Mouse (Mus musculus) embryo, embryonic 9.5 days (tissue): ENCODE data around the gene Golt1b.
A peak's percentile ranks its signal among the peaks of the same experiment; 100 is the strongest.

Experiments
- DNase-seq: peaks from one replicate; pipeline ENCODE4 v3.0.0-alpha.2; 2017; ENCODE audit errors: extremely low spot score

Gene Golt1b

DNA sequence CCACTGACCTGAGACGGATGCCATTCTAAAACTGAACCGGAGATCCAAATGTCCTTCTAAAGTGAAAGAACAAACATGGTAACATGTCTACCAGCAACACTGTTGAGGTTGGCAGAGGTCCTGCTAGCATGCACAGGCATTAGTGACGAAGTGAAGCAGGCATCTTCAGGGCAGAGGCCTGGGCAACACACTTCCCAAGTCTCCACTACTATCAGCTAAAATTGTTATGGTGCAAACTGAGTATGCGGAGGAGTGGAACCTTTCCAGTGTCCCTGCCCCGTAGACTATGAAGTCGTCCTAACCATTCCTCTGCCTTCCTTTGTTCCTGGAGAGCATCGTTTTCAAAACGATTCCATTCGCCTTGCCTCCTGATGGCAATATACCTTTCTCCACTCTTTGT is 2.5 kb upstream of the Golt1b start:
- no peak for DNase-seq

DNA sequence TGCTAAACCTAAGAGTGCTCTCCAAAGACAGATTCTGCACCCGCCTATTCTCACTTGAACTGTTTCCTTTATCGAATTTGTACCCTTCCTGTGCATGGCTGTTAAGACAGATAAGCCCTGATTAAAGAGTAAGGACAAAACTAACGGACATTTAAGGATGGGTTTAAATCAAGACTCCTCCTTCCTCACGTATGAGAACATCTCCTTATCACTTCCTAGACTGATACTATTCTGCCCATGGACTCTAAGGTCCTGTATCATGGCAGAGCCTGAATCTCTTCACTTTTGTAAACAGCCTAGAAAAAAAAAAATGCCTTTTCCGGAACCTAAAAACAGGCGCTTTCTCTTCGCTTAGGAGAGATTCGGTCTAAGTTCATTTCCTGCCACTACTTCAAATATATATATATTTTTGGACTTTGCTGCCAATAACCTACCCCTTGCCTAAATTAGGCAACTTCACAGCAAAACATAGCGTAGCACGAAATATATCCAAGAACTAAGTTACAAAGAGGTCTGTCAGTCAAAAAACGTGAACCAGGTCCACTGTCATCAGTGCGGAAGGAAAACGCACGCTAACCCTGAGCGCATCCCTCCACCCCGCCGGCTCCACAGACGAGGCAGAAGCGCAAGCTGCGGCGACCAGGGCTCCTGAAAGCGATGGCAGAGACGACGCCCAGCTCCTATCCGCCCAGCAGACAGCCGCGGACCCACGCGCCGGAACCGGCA is 573 bp upstream of the Golt1b start:
- DNase-seq = no peak

DNA sequence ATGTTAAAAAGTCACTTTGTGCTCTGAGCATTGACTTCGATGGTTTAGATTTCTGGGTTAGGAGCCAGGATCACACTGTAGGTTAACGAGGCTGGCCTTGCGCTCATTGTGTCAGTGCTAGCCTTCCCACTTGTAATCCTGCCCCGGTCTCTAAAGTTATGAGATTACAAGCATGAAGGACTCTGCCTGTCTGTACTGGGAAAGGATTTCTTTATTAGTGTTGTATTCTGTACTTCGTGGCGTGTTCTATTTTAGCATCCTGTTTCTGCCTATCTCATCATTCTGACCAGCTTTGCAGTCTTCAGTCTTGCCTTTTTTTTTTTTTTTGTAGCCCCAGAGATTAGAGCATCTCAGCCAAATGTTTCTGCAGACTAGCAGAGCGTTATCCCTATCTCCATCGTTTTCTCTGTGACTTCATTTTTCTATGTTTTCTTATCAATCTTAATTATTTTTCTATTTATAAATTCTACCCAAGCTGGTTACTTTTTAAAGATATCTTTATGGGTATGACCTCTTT is 792 bp downstream of the Golt1b start:
- DNase-seq = no peak

DNA sequence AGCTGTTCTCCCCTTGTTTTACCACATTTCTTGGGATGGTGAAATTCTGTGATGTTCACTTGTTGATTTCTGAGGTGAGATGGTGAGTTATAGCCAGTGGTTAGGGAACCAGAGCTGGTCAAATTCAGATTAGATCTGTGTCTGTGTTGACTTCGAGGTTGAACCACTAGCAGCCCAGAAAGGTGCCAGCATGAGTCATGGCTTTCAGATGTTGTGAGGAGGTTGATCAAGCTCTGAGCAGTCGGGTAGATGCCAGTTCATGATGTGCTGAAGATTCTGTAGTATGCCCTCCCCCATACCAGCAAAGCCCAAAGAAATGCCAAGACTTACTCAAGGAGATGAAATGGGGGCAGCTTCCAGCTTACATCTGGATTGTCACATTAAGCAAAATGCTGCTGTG is 2.1 kb downstream of the Golt1b start:
- DNase-seq = no peak

DNA sequence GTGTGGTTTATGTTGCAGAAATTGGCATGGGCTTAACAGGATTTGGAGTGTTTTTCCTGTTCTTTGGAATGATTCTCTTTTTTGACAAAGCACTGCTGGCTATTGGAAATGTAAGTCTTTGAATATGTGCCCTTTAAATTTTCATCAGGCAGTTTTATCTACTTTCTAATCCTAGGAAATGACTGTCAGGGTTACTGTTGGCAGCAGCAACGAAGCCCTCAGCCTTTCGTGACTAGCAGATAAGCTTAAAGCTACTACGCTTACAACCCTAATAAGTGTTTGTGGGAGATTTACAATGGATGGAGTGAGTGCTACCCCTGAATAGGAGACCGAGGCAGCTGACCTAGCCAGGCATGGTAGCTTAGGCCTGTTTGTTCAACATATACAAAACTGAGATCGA is 5.3 kb downstream of the Golt1b start:
- no peak for DNase-seq

DNA sequence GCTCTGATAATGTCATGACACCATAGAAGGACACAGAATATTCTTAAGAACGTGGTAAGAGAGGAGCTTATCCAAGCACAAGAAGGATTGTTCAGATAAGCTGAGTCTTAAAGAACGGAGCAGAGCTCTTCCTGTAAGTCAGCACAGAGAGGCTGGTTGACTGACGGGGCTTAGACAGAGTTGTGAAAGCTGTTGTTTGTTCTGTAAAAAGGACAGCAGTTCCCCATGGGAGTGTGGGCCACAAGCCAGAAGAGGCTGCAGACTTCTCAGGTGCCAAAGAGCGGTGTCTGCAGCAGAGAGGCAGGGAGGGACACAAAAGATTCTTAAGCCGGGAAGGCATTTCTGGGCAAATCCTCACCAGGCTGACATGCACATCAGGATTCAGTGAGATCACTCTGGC is 7.6 kb downstream of the Golt1b start:
- no peak for DNase-seq

DNA sequence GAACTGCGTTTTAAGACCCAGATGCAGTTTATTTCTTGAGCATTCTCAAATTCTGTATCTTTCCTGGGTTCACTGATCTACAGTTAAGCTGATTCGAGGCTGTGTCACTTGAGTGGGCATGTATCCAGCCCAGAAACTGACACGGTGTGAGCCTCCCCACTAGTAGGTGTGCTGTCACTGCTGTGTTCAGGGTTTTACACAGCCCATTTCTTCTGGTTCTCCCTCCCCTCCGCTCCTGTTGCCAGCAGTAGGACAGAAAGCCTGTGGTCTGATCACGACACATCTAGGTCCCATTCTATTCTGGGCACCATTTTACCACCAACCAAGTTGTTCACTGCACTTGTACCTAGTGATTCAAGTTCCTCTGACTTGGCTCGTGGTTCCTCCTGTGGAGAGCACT is 8.7 kb downstream of the Golt1b start:
- DNase-seq = no peak

DNA sequence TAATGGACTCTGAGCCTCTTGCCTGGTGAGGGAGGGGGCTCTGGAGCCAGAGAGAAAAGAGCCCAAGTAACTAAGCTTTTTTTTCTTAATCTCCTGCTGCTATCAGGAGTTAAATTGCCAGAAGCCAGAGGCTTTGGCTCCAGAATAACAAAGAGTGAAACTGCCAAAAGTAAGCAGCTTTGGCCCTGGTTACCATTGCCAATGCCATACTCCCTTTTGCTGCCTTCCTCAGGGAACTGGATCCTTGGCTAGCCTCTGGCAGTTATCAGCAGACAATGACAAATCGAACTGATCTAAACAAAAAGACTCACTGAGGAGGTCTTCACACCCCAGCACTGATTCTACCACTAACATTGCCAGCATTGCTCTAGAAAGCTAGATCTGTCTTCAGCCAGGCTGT is 24.1 kb downstream of the Golt1b start:
- DNase-seq = no peak

DNA sequence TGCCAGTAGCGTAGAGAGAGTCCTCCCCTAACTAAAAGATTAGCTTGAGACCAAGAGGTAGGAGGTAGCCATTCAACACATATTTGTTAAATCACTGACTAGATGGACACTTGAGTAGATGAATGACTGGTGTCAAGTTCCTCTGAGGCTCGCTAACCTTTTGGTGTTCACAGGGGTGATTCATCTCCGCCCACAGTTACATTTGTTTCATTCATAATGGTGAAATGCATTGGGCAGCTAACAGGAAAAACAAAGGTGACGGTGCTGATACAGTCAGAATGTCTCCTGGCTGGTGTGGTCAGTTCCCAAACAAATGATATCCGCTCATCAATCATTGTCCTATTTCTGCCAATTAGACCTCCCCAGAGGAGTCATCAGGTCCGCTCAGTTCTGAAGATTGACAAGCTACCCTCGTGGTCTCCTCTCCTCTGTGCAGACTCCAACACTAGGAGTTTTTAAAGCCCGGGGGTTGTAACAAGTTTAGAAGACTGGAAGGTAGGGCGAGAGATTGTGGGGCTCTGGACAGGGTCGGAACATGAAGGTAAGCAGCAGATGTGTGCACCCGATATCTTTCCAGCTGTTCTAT is 26.0 kb downstream of the Golt1b start, which contains the start of gene Spx:
Gene Spx, plus strand, starts transcription at position 536 of the 586 bp plus-strand sequence.
- no peak for DNase-seq

DNA sequence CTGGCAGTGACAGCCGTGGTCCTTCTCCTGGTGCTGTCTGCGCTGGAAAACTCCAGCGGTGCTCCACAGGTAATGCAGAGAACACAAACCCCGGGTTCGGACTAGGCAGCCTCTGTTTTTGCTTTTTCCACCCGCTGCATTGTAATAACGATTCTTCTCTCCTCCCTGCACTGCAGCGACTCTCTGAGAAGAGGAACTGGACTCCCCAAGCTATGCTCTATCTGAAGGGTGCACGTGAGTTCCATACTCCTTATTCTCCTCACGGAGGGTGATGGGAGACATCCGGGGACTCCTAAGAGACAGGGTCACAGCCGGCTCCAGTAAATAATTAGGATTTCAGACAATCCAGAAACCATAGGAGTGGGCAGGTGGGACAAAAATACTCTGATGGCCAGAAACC is 26.8 kb downstream of the Golt1b start:
- DNase-seq = no peak

DNA sequence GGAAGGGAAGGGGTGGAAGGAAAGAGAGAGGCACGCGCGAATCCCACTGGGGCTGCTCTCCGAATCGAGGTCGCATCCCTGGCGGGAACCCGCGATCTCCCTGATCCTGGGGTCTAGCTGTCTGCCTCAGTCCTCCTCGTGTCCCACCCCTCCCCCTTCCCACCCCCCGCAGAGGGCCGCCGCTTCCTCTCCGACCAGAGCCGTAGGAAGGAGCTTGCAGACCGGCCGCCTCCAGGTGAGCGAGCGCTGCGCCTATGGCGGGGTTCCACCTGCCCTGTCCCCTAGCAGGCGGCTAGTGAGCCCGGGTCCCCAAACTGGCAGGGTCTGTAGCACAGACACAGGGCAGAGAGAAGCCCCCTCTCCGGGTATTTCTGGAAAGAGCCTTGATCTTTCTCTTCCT is 27.6 kb downstream of the Golt1b start:
- DNase-seq = peak; percentile 33

DNA sequence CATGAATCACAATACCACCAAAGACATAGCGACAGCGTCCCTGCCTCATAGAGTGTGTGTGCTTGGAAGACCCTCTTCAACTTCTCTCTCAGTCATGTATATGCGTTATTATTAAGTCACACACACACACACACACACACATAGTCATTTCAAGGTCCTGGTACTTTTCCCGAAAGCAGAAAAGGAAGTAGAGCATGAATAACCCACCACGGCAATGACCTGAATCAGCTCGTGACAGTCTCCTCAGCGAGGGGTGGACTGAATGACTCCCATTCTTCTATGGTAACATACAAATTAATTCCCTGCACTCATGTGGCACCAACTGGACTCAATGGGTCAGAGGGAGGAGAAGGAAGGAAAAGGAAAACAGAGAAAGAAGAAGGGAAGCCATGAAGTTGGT is 38.0 kb downstream of the Golt1b start:
- DNase-seq = no peak

DNA sequence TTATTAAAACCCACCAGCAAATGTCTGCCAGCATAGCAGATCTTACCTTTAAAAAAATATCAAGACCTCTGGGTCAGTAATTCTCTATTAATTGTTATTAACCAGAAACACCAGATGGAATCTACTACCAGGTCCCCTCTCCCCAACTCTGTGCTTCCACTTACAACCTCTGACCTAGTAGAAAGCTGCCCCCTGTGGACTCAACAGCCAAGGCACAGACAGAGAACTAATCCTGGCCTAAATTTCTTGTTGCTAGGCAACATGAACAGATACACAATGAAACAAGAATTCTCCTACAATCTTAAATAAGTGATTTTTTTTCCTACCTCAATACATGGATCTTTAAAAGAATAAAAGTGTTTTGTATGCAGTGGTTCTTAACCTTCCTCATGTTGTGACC is 42.1 kb downstream of the Golt1b start:
- no peak for DNase-seq

DNA sequence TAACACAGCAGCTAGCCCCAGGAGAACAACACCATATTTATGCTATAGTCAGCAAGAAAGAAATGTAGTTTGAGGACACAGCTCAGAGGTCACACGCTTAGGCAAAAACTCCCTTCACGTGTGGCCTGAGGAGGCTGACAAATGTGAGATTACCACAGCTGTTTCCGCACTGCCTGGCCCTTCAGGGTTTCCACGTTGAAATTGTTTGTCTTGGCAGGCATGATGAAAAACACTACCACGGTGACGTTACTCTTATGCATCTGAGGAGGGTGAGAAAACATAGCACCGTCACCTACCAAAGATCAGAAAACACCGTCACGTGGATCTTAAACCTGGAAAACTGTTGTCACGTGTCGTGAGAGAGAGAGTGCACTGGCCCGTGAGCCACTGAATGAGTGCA is 64.4 kb downstream of the Golt1b start:
- DNase-seq = no peak

DNA sequence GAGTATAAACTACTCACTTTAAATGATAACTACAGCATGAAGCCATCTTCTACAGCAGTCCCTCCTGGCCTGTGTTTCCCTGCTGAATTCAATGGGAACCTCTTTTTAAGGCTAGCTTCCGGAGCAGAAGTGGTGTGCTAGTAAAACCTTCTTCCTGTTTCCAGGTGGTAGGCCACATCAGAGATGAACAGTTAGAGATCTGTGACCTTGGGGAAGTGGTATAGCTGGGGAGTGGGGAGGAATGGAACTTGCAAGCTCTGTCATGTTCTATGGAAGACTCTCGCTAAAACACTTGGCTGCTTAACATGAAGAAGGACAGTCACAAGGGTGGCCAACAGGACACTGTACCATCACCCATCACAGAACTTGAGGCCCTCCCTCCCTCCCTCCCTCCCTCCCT is 66.3 kb downstream of the Golt1b start:
- no peak for DNase-seq
